Mouse (Mus musculus) ES-E14 (cell line): ENCODE measurements around the gene Hsf2bp. TPM values are rescaled to one million over a fixed set of nuclear protein-coding genes. Genes with fewer than 3 reads are reported as not detected.

Experiments used
- DNase-seq: peaks from one replicate; pipeline ENCODE4 v3.0.0-alpha.2; 2013; ENCODE audit warnings: low read depth, low spot score
- H3K27ac ChIP-seq: 2 replicates; pipeline ENCODE4 v1.5.1; 2012; ENCODE audit warnings: low read depth, mild to moderate bottlenecking, low read length, moderate library complexity, mixed read lengths; ENCODE audit not compliant: poor library complexity, insufficient read depth, severe bottlenecking
- H3K36me3 ChIP-seq: 2 replicates; pipeline ENCODE4 v1.6.1; 2012; ENCODE audit warnings: mild to moderate bottlenecking, low read length, moderate library complexity, mixed read lengths; ENCODE audit not compliant: control insufficient read depth, poor library complexity, insufficient read depth, severe bottlenecking
- H3K4me1 ChIP-seq, 2 experiments: fragments of 150-350 bp in 1 of 2; sonication (generic) in 1 of 2; 2 replicates each; pipeline ENCODE4 v1.6.1; 2012; ENCODE audit warnings: low read length in 2 of 2, mild to moderate bottlenecking in 1 of 2, mixed read lengths in 1 of 2; ENCODE audit not compliant: control insufficient read depth in 2 of 2, insufficient read depth in 2 of 2, poor library complexity in 1 of 2
- H3K4me3 ChIP-seq, 2 experiments: fragments of 150-350 bp in 1 of 2; sonication (generic) in 1 of 2; 2 replicates each; pipeline ENCODE4 v1.5.1; 2012; ENCODE audit warnings: low read length in 2 of 2, low read depth in 1 of 2, mild to moderate bottlenecking in 1 of 2, mixed read lengths in 1 of 2; ENCODE audit not compliant: insufficient read depth in 1 of 2, poor library complexity in 1 of 2, severe bottlenecking in 1 of 2
- H3K9ac ChIP-seq: 2 replicates; pipeline ENCODE4 v1.6.1; 2012; ENCODE audit warnings: low read depth, mild to moderate bottlenecking, low read length, mixed read lengths; ENCODE audit not compliant: poor library complexity, insufficient read depth, severe bottlenecking
- H3K9me3 ChIP-seq: fragments of 150-350 bp; sonication (generic); 2 replicates; pipeline ENCODE4 v1.6.1; 2012; ENCODE audit warnings: low read depth, mild to moderate bottlenecking, low read length; ENCODE audit not compliant: control insufficient read depth, insufficient read depth
- CHD2 ChIP-seq: IDR thresholded peaks from 2 replicates; pipeline ENCODE4 v1.6.1; 2014; ENCODE audit warnings: mild to moderate bottlenecking, low read depth, low read length, inconsistent platforms
- HCFC1 ChIP-seq: IDR thresholded peaks from 2 replicates; pipeline ENCODE4 v1.6.1; 2012; ENCODE audit warnings: low read length, inconsistent platforms, borderline replicate concordance; ENCODE audit not compliant: insufficient read depth
- MAFK ChIP-seq: IDR thresholded peaks from 2 replicates; pipeline ENCODE4 v1.6.1; 2014; ENCODE audit warnings: mild to moderate bottlenecking, low read depth, low read length, inconsistent platforms; ENCODE audit not compliant: insufficient read depth
- ZC3H11A ChIP-seq: IDR thresholded peaks from 2 replicates; pipeline ENCODE4 v1.6.1; 2012; ENCODE audit warnings: low read depth, mild to moderate bottlenecking, inconsistent platforms, low read length, borderline replicate concordance
- ZNF384 ChIP-seq: IDR thresholded peaks from 2 replicates; pipeline ENCODE4 v1.6.1; 2012; ENCODE audit warnings: low read depth, low read length, inconsistent platforms
- in situ Hi-C, 2 experiments: fragments of 600-800 bp; cut with MboI; formaldehyde crosslinking; loops; one replicate each; pipeline ENCODE4 v1.15.1; 2025; ENCODE audit warnings: low sequenced_read_pairs in 2 of 2, inconsistent platforms in 1 of 2; ENCODE audit not compliant: unreplicated experiment in 2 of 2
- total RNA-seq: library from RNA; depleted of rRNA; stranded (reverse); fragments of 300-350 nt; gene quantifications from 2 replicates; pipeline ENCODE4 v1.2.3, GENCODE M21; 2012

The Hsf2bp gene
- total RNA-seq, 1 experiment: 44.7 TPM

- H3K27ac ChIP-seq: no peak overlapping the region
- TF ChIP-seq HCFC1 (no peak), CHD2 (no peak), ZNF384 (no peak), ZC3H11A (no peak), MAFK (no peak)
- no peaks in the 10 kb centered on the region for H3K9me3 ChIP-seq
- peaks cover 3% of the 10 kb centered on the region; the same call in 1 of the 2 replicates for H3K36me3 ChIP-seq
- no peak overlapping the region for H3K9ac ChIP-seq
- in situ Hi-C loops: no loop called here
- H3K4me1 ChIP-seq: peaks cover 0 to 1% of the 10 kb centered on the region in 2 experiments; a peak in 1 of 4 replicates
- no peak for DNase-seq
- H3K4me3 ChIP-seq: no peak overlapping the region
Measured at GRCm38 (mm10) chr17:31996331-31996730, 39.8 kb downstream of the Hsf2bp start.

GRCm38 (mm10) chr17:31995784-31996183 is 40.4 kb downstream of the Hsf2bp start:
- in situ Hi-C loops: no loop called here
- Histone ChIP-seq H3K27ac (no peak overlapping the region), H3K9ac (no peak overlapping the region), H3K4me3 (no peak overlapping the region), H3K36me3 (peaks cover 3% of the 10 kb centered on the region; the same call in 1 of the 2 replicates), H3K9me3 (no peaks in the 10 kb centered on the region), H3K4me1 (peaks cover 0 to 1% of the 10 kb centered on the region in 2 experiments; a peak in 1 of 4 replicates)
- DNase-seq: no peak
- TF ChIP-seq CHD2 (no peak), HCFC1 (no peak), ZNF384 (no peak), MAFK (no peak), ZC3H11A (no peak)

GRCm38 (mm10) chr17:31994132-31994531 is 42.0 kb downstream of the Hsf2bp start:
- no peak for TF ChIP-seq ZNF384
- TF ChIP-seq ZC3H11A: no peak
- no peak for TF ChIP-seq MAFK
- no peak for TF ChIP-seq HCFC1
- no peak for TF ChIP-seq CHD2
- H3K36me3 ChIP-seq: peaks cover 6% of the 10 kb centered on the region; the same call in 1 of the 2 replicates
- H3K4me3 ChIP-seq: no peak overlapping the region
- no peak overlapping the region for H3K9ac ChIP-seq
- H3K4me1 ChIP-seq: no peaks in the 10 kb centered on the region
- H3K27ac ChIP-seq: no peak overlapping the region
- no peaks in the 10 kb centered on the region for H3K9me3 ChIP-seq
- in situ Hi-C loops: no loop called here
- no peak for DNase-seq

- Histone ChIP-seq H3K9me3 (no peaks in the 10 kb centered on the region), H3K9ac (no peak overlapping the region), H3K36me3 (peaks cover 10% of the 10 kb centered on the region; the same call in 1 of the 2 replicates), H3K4me3 (no peak overlapping the region), H3K4me1 (no peaks in the 10 kb centered on the region), H3K27ac (no peak overlapping the region)
- no peak for DNase-seq
- TF ChIP-seq ZNF384 (no peak), MAFK (no peak), CHD2 (no peak), ZC3H11A (no peak), HCFC1 (no peak)
- in situ Hi-C loops: no loop called here
Measured at GRCm38 (mm10) chr17:31993354-31993753, 42.8 kb downstream of the Hsf2bp start.

GRCm38 (mm10) chr17:31992004-31992403 is 44.1 kb downstream of the Hsf2bp start:
- Histone ChIP-seq H3K27ac (no peak overlapping the region), H3K36me3 (peaks cover 10% of the 10 kb centered on the region; the same call in 1 of the 2 replicates), H3K9ac (no peak overlapping the region), H3K4me1 (no peaks in the 10 kb centered on the region), H3K9me3 (no peaks in the 10 kb centered on the region), H3K4me3 (no peak overlapping the region)
- DNase-seq: no peak
- in situ Hi-C loops: no loop called here
- TF ChIP-seq ZNF384 (no peak), MAFK (no peak), HCFC1 (no peak), CHD2 (no peak), ZC3H11A (no peak)
